ENCODE assay signal across 21 mouse cellular contexts in the genomic region with DNA sequence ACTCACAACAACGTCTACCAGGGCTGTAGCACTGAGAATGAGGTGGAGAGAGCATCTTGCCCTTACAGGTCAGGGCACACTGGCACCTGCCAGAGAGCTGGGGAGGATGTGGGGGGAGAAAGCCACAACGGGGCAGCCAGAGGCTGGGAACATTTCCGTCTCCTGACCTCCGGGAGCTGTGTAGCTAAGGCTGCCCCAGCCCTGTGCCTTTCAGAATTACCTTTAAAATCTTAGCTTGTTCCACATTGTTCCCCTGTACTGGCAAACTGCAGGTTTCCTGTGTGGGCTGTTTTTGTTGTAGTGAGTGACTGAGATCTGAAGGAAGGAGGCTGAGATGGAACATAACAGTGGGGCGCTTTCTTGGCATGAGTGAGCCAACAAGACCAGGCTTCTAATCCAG. TPM values are rescaled to one million over a fixed set of nuclear protein-coding genes. Genes with fewer than 3 reads are reported as not detected.
A peak's percentile ranks its signal among the peaks of the same experiment; 100 is the strongest.
DNase-seq lines count a peak whose midpoint lies in the region; ATAC-seq and TF ChIP-seq lines count a peak whose summit lies in the region.
"Had no signal": no experiment of that assay in that cellular context is flagged by ENCODE, and none has a peak within 500 bp of the region (broad histone marks: within the 10 kb centered on the region; RNA-seq: fewer than 3 reads in every experiment).

No protein-coding gene starts in this region.

- H3K4me3 ChIP-seq in bone marrow macrophage, adult 2 months (ENCODE audit: insufficient read depth, low read length), result no peak overlapping the region
- H3K4me3 ChIP-seq: embryonic facial prominence, embryonic 15.5 days; erythroblast, embryonic 14.5 days; forebrain, embryonic 10.5 days; heart, adult 2 months; heart, embryonic 15.5 days; hindbrain, embryonic 15.5 days had no signal

- TF ChIP-seq CTCF in bone marrow macrophage, adult 2 months (IDR thresholded peaks at IDR 0.05; ENCODE audit: low read depth, low read length), result no peak

- 0 out of 2 replicates have a peak, but pooled peaks cover under 1% of the 10 kb centered on the region for H3K4me1 ChIP-seq in bone marrow macrophage, adult 2 months (ENCODE audit: control insufficient read depth, insufficient read depth, low read length)
- H3K4me1 ChIP-seq: embryonic facial prominence, embryonic 15.5 days; heart, embryonic 15.5 days had no signal

- peak; percentile 41 for DNase-seq in thymus, postnatal 0 days (ENCODE audit: low spot score)
- DNase-seq in thymus, adult 18-20 months, result no peak
- peak; percentile 32 for DNase-seq in thymus, postnatal 14 days
- no peak for DNase-seq in kidney, postnatal 4 days
- DNase-seq in urinary bladder, postnatal 14 days (ENCODE audit: low spot score), result no peak
- DNase-seq: adrenal gland, postnatal 14 days; cerebellum, adult 18-20 months; cerebellum, postnatal 10 days; embryo, embryonic 11 days; heart, adult 2 months; heart, postnatal 14 days had no signal

- 0 out of 2 replicates have a peak overlapping the region, but pooled peaks have one; percentile 8 for H3K27ac ChIP-seq in bone marrow macrophage, adult 2 months (ENCODE audit: insufficient read depth, low read depth, low read length)
- H3K27ac ChIP-seq: embryonic facial prominence, embryonic 15.5 days; forebrain, embryonic 10.5 days; heart, adult 2 months; heart, embryonic 15.5 days; hindbrain, embryonic 15.5 days had no signal

- TF ChIP-seq POLR2A in bone marrow macrophage, adult 2 months (IDR thresholded peaks at IDR 0.05; ENCODE audit: borderline replicate concordance, low read depth, low read length), result no peak

- no peak for ATAC-seq in frontal cortex, adult (ENCODE audit: low TSS enrichment)
- ATAC-seq: activated CD4-positive, CD25-positive, alpha-beta regulatory T cell, adult 4 months; forebrain, embryonic 14.5 days; inflammation-experienced regulatory T-cells, adult 6 months had no signal

RNA-seq across cellular contexts. Expression of gene Gpnmb, which starts 15.8 kb away (rescaled TPM):
- polyA plus RNA-seq in thymus, postnatal 0 days (2015; fragmentation: Nextera tagmentation; extraction: Ambion mirVana), result 0.74 and 0.96 TPM in 2 replicates
- polyA plus RNA-seq in bone marrow macrophage, adult 2 months (2012; ENCODE audit: insufficient read depth, insufficient read length, missing spikeins), result 3,378 and 3,910 TPM in 2 replicates

RNA-seq across cellular contexts. Expression of gene Malsu1, which starts 21.4 kb away (rescaled TPM):
- polyA plus RNA-seq in thymus, postnatal 0 days (2015; fragmentation: Nextera tagmentation; extraction: Ambion mirVana), result 115 and 119 TPM in 2 replicates
- 27.5 and 33.2 TPM in 2 replicates for polyA plus RNA-seq in bone marrow macrophage, adult 2 months (2012; ENCODE audit: insufficient read depth, insufficient read length, missing spikeins)

Comparison
In these comparisons a context has a peak if more than half of its experiments do, and no peak if none do; other contexts are left out.
1. DNase-seq: peak in thymus, postnatal 0 days (single experiment) and thymus, postnatal 14 days (single experiment); none in thymus, adult 18-20 months (0 of 2), kidney, postnatal 4 days (0 of 2) and urinary bladder, postnatal 14 days (single experiment).
2. RNA of gene Gpnmb, which starts 15.8 kb away (polyA plus RNA-seq): 3,378 to 3,910 TPM in bone marrow macrophage, adult 2 months; 0.74 to 0.96 TPM in thymus, postnatal 0 days; every median in the first group is over 1,000 times any median in the second.